In the genomic region with DNA sequence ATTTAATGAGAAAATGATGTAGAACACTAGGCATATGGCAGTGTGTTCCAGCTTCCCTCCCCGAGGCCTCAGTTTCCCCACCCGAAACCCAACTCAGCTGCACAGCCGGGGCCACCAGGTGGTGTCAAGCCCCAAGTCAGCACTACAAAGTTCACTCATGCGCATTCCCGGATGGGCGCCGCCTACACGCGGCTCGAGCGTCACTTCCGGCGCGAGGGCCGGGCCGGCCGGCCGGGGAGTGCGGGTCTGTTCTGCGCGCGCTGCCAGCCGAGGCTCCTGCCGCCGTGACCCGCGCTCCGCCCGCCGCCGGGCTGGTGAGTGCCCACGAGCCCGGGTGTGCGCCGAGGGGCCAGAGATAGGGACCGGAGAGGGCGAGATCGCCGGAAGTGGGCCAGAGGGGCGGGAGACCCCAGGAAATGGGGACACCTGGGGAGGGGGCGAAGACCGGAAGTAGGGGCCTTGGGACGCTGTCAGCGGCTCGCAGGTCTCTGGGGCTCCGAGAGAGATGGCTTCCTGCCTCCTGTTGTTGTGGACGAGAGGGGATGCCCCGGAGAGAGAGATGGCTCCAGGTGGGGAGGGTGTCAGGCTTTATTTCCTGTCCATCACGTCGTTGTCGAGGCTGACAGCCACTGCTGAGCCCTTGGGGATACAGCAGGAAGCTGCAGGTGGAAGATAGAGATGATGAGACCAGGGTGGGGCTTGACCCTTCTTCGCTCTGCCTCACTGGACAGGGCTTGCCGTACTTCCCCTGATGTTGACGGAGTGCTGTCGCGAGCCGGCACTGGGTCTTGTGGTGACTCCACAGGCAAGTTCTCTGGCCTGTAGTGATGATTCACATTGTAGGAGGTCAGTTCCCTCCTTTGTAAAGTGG, we compare ENCODE assay signal across 8 mouse cellular contexts. TPM values are rescaled to one million over a fixed set of nuclear protein-coding genes. Genes with fewer than 3 reads are reported as not detected.
DNase-seq lines count a peak whose midpoint lies in the region; ATAC-seq and TF ChIP-seq lines count a peak whose summit lies in the region.

A gene (plus strand): TSS at position 214 of the 871 bp plus-strand sequence.

- H3K4me1 ChIP-seq in brown adipose tissue, adult 24 weeks (ENCODE audit: control insufficient read depth, insufficient read depth, insufficient read length, low read length), result peaks cover 6% of the 10 kb centered on the region; the same call in 1 of the 2 replicates
- H3K4me1 ChIP-seq in forebrain, embryonic 10.5 days, result peaks cover 15% of the 10 kb centered on the region
- peaks cover 10% of the 10 kb centered on the region for H3K4me1 ChIP-seq in heart, embryonic 15.5 days (replicated peaks)
- peaks cover 8 to 20% of the 10 kb centered on the region in 2 experiments; a peak in 3 of 4 replicates for H3K4me1 ChIP-seq in liver, embryonic 14.5 days (replicated peaks; ENCODE audit: control insufficient read depth in 2 of 2, insufficient read depth in 2 of 2, low read length in 1 of 2)
- peaks cover 6% of the 10 kb centered on the region for H3K4me1 ChIP-seq in neural tube, embryonic 11.5 days (ENCODE audit: control insufficient read depth, insufficient read depth, low read length)
- no peaks in the 10 kb centered on the region for H3K4me1 ChIP-seq in stomach, postnatal 0 days (replicated peaks; ENCODE audit: control insufficient read depth, insufficient read depth)

- H3K9ac ChIP-seq in heart, embryonic 15.5 days, result peak within 1 kb of the TSS; percentile 97
- H3K9ac ChIP-seq in liver, embryonic 14.5 days (replicated peaks), result peak within 1 kb of the TSS; percentile 97
- peak within 1 kb of the TSS; percentile 89 for H3K9ac ChIP-seq in neural tube, embryonic 11.5 days (ENCODE audit: low read length)
- H3K9ac ChIP-seq in stomach, postnatal 0 days (ENCODE audit: low read length), result peak within 1 kb of the TSS; percentile 95

- TF ChIP-seq EP300 in liver, embryonic 14.5 days (IDR thresholded peaks at IDR 0.05; ENCODE audit: low read depth), result no peak
- no peak for TF ChIP-seq EP300 in stomach, postnatal 0 days (optimal IDR thresholded peaks at IDR 0.05)

- TF ChIP-seq CTCF in liver, embryonic 14.5 days (IDR thresholded peaks at IDR 0.05; ENCODE audit: low read depth), result peak; percentile 84
- peak; percentile 79 for TF ChIP-seq CTCF in stomach, postnatal 0 days (IDR thresholded peaks at IDR 0.05; ENCODE audit: low read depth)

- WGBS in forebrain, embryonic 10.5 days, result 2% methylated on average over 57 of the region's 57 CpGs
- 1% methylated on average over 57 of the region's 57 CpGs for WGBS in heart, embryonic 15.5 days
- WGBS in liver, embryonic 14.5 days (ENCODE audit: insufficient replicate concordance), result under 1% methylated on average over 57 of the region's 57 CpGs
- 2% methylated on average over 57 of the region's 57 CpGs for WGBS in neural tube, embryonic 11.5 days
- under 1% methylated on average over 52 of the region's 57 CpGs for WGBS in stomach, postnatal 0 days

- ATAC-seq in heart, embryonic 15.5 days (replicated peaks; ENCODE audit: insufficient number of reproducible peaks, insufficient read depth, low FRiP score, low read depth), result peak; percentile 90
- peak; percentile 91 for ATAC-seq in liver, embryonic 14.5 days (ENCODE audit: insufficient read depth)
- peak; percentile 89 for ATAC-seq in neural tube, embryonic 11.5 days (ENCODE audit: insufficient read depth, low FRiP score, low TSS enrichment)
- peak; percentile 92 for ATAC-seq in stomach, postnatal 0 days (ENCODE audit: low FRiP score, low TSS enrichment)

- no peaks in the 10 kb centered on the region for H3K9me3 ChIP-seq in forebrain, embryonic 10.5 days
- H3K9me3 ChIP-seq in heart, embryonic 15.5 days (replicated peaks), result no peaks in the 10 kb centered on the region
- H3K9me3 ChIP-seq in liver, embryonic 14.5 days (ENCODE audit: control insufficient read depth, low read length), result no peaks in the 10 kb centered on the region
- no peaks in the 10 kb centered on the region for H3K9me3 ChIP-seq in neural tube, embryonic 11.5 days (ENCODE audit: control insufficient read depth, low read length)
- no peaks in the 10 kb centered on the region for H3K9me3 ChIP-seq in stomach, postnatal 0 days (ENCODE audit: control insufficient read depth, low read length)

- no peaks in the 10 kb centered on the region for H3K36me3 ChIP-seq in forebrain, embryonic 10.5 days (replicated peaks)
- H3K36me3 ChIP-seq in heart, embryonic 15.5 days, result no peaks in the 10 kb centered on the region
- no peaks in the 10 kb centered on the region; the same call in 1 of the 2 replicates for H3K36me3 ChIP-seq in liver, embryonic 14.5 days (replicated peaks; ENCODE audit: control insufficient read depth, insufficient read depth, low read depth)
- H3K36me3 ChIP-seq in neural tube, embryonic 11.5 days (ENCODE audit: control insufficient read depth, insufficient read depth, low read length), result no peaks in the 10 kb centered on the region
- H3K36me3 ChIP-seq in stomach, postnatal 0 days (ENCODE audit: control insufficient read depth, insufficient read depth, low read length), result no peaks in the 10 kb centered on the region

- DNase-seq in CD4-positive, CD25-positive, alpha-beta regulatory T cell, adult 2 months (ENCODE audit: low read depth, low spot score), result peak; percentile 95
- DNase-seq in forebrain, embryonic 10.5 days (ENCODE audit: extremely low spot score, low spot score), result peak; percentile 89
- DNase-seq in kidney, postnatal 25 days, result peak; percentile 90 to 94
- peak; percentile 70 to 81 (median 71) for DNase-seq in liver, embryonic 14.5 days (ENCODE audit: low read depth in 3 of 3, low spot score in 3 of 3)
- DNase-seq in neural tube, embryonic 11.5 days (ENCODE audit: low spot score), result peak; percentile 94
- DNase-seq in stomach, postnatal 0 days (ENCODE audit: low spot score), result peak; percentile 91

- peak within 1 kb of the TSS; percentile 91 for H3K4me2 ChIP-seq in heart, embryonic 15.5 days
- H3K4me2 ChIP-seq in liver, embryonic 14.5 days (ENCODE audit: low read depth), result peak within 1 kb of the TSS; percentile 99
- H3K4me2 ChIP-seq in neural tube, embryonic 11.5 days (ENCODE audit: low read depth), result peak within 1 kb of the TSS; percentile 97
- H3K4me2 ChIP-seq in stomach, postnatal 0 days (replicated peaks; ENCODE audit: low read depth), result peak within 1 kb of the TSS; percentile 96

- peak within 1 kb of the TSS; percentile 88 for H3K4me3 ChIP-seq in brown adipose tissue, adult 24 weeks (ENCODE audit: insufficient read depth, low read depth, low read length)
- peak within 1 kb of the TSS; percentile 87 for H3K4me3 ChIP-seq in forebrain, embryonic 10.5 days
- peak within 1 kb of the TSS; percentile 94 for H3K4me3 ChIP-seq in heart, embryonic 15.5 days
- peak within 1 kb of the TSS; percentile 81 to 91 for H3K4me3 ChIP-seq in liver, embryonic 14.5 days (ENCODE audit: insufficient read depth in 1 of 2, low read depth in 2 of 2, low read length in 2 of 2)
- peak within 1 kb of the TSS; percentile 82 for H3K4me3 ChIP-seq in neural tube, embryonic 11.5 days (ENCODE audit: low read depth, low read length)
- peak within 1 kb of the TSS; percentile 84 for H3K4me3 ChIP-seq in stomach, postnatal 0 days (ENCODE audit: low read depth, low read length)

- no peaks in the 10 kb centered on the region for H3K27me3 ChIP-seq in forebrain, embryonic 10.5 days (ENCODE audit: poor library complexity, severe bottlenecking)
- H3K27me3 ChIP-seq in heart, embryonic 15.5 days, result no peaks in the 10 kb centered on the region
- no peaks in the 10 kb centered on the region for H3K27me3 ChIP-seq in liver, embryonic 14.5 days (ENCODE audit: control insufficient read depth, insufficient read depth, low read length)
- H3K27me3 ChIP-seq in neural tube, embryonic 11.5 days (ENCODE audit: control insufficient read depth, insufficient read depth, low read length), result no peaks in the 10 kb centered on the region
- H3K27me3 ChIP-seq in stomach, postnatal 0 days (ENCODE audit: control insufficient read depth, insufficient read depth, low read length), result no peaks in the 10 kb centered on the region

- peak within 1 kb of the TSS; percentile 87 for H3K27ac ChIP-seq in brown adipose tissue, adult 24 weeks (replicated peaks; ENCODE audit: low read depth, low read length)
- peak within 1 kb of the TSS; percentile 97 for H3K27ac ChIP-seq in forebrain, embryonic 10.5 days
- H3K27ac ChIP-seq in heart, embryonic 15.5 days, result peak within 1 kb of the TSS; percentile 87
- peak within 1 kb of the TSS; percentile 78 for H3K27ac ChIP-seq in liver, embryonic 14.5 days
- H3K27ac ChIP-seq in neural tube, embryonic 11.5 days (ENCODE audit: low read depth, low read length), result peak within 1 kb of the TSS; percentile 84
- H3K27ac ChIP-seq in stomach, postnatal 0 days (replicated peaks), result peak within 1 kb of the TSS; percentile 94

RNA-seq across cellular contexts. Expression of the gene that starts here (rescaled TPM):
- polyA plus RNA-seq in brown adipose tissue, adult 24 weeks (2012; ENCODE audit: insufficient read depth, insufficient read length, missing spikeins), result 4.8 and 5.8 TPM in 2 replicates
- polyA plus RNA-seq in forebrain, embryonic 10.5 days (2016; fragmentation: Nextera tagmentation; extraction: Ambion mirVana), result 32.3 and 34.5 TPM in 2 replicates
- 15.2 and 21.2 TPM in 2 replicates for polyA plus RNA-seq in heart, embryonic 15.5 days (2015; fragmentation: Nextera tagmentation; extraction: Ambion mirVana)
- 3.4 and 5.3 TPM in 2 replicates for polyA plus RNA-seq in liver, embryonic 14.5 days (2012; rRNA removed)
- polyA plus RNA-seq in liver, embryonic 14.5 days (2014; fragmentation: Nextera tagmentation; extraction: Ambion mirVana), result 10.0 and 11.5 TPM in 2 replicates
- 46.4 and 47.3 TPM in 2 replicates for polyA plus RNA-seq in neural tube, embryonic 11.5 days (2014; fragmentation: Nextera tagmentation; extraction: Ambion mirVana)
- 19.9 and 20.8 TPM in 2 replicates for polyA plus RNA-seq in stomach, postnatal 0 days (2015; fragmentation: Nextera tagmentation; extraction: Ambion mirVana)

Comparison
In these comparisons a context has a peak if more than half of its experiments do, and no peak if none do; other contexts are left out.
1. Peak in every context shown above with its lines: DNase-seq, ATAC-seq, H3K4me3 ChIP-seq and H3K27ac ChIP-seq.